Mouse (Mus musculus) forebrain, postnatal 0 days (tissue): ENCODE measurements around the gene Osbpl11. TPM values are rescaled to one million over a fixed set of nuclear protein-coding genes. Genes with fewer than 3 reads are reported as not detected.

Experiments used
- ATAC-seq: fragments of 200-750 bp; cut with Nextera tagmentation; 2 replicates; pipeline ENCODE4 v1.8.0; 2017; ENCODE audit warnings: mild to moderate bottlenecking, moderate library complexity
- DNase-seq: peaks from one replicate; pipeline ENCODE4 v3.0.0-alpha.2; 2015
- H3K27ac ChIP-seq: fragments of 300-500 bp; sonication (generic); 2 replicates; pipeline ENCODE4 v1.5.1; 2014; ENCODE audit warnings: low read depth, mild to moderate bottlenecking, antibody characterized with exemption, low read length, moderate library complexity, mixed read lengths
- H3K27me3 ChIP-seq: fragments of 300-500 bp; sonication (generic); 2 replicates; pipeline ENCODE4 v1.6.1; 2014; ENCODE audit warnings: mild to moderate bottlenecking, low read length, mixed read lengths; ENCODE audit not compliant: insufficient read depth
- H3K36me3 ChIP-seq: fragments of 300-500 bp; sonication (generic); 2 replicates; pipeline ENCODE4 v1.6.1; 2014; ENCODE audit warnings: mild to moderate bottlenecking, moderate library complexity; ENCODE audit not compliant: insufficient read depth
- H3K4me1 ChIP-seq: fragments of 300-500 bp; sonication (generic); 2 replicates; pipeline ENCODE4 v1.6.1; 2014; ENCODE audit warnings: antibody characterized with exemption; ENCODE audit not compliant: insufficient read depth
- H3K4me2 ChIP-seq: fragments of 300-500 bp; sonication (generic); 2 replicates; pipeline ENCODE4 v1.6.1; 2014; ENCODE audit warnings: low read depth, mild to moderate bottlenecking, moderate library complexity
- H3K4me3 ChIP-seq: fragments of 300-500 bp; sonication (generic); 2 replicates; pipeline ENCODE4 v1.5.1; 2014; ENCODE audit warnings: low read depth, low read length, mixed read lengths
- H3K9ac ChIP-seq: fragments of 300-500 bp; sonication (generic); 2 replicates; pipeline ENCODE4 v1.6.1; 2014; ENCODE audit warnings: mild to moderate bottlenecking
- H3K9me3 ChIP-seq: fragments of 300-500 bp; sonication (generic); 2 replicates; pipeline ENCODE4 v1.6.1; 2016; ENCODE audit warnings: low read length
- CTCF ChIP-seq: sonication (generic); IDR thresholded peaks from 2 replicates; pipeline ENCODE4 v1.5.1; 2016; ENCODE audit warnings: antibody characterized with exemption, control low read depth, low read depth
- WGBS: fragments of 180-500 bp; shearing (Covaris S2); extraction: QIAGEN DNeasy Blood & Tissue Kit; methylation state at CpG from one replicate; pipeline ENCODE4 v1.1.7; 2014; 5-methylcytosine and 5-hydroxymethylcytosine counted together
- polyA plus RNA-seq: library from polyadenylated mRNA; unstranded; fragments of >200 nt; fragmentation: Nextera tagmentation; extraction: Ambion mirVana; gene quantifications from 2 replicates; pipeline ENCODE4 v1.2.1, GENCODE M21; 2015
- total RNA-seq: library from RNA; depleted of rRNA; stranded (reverse); fragments of >200 nt; gene quantifications from 2 replicates; pipeline ENCODE4 v1.2.3, GENCODE M21; 2014

The Osbpl11 gene
- total and polyA plus RNA-seq, 2 experiments from 2014 or later: 13.3 to 23.5 TPM

DNA sequence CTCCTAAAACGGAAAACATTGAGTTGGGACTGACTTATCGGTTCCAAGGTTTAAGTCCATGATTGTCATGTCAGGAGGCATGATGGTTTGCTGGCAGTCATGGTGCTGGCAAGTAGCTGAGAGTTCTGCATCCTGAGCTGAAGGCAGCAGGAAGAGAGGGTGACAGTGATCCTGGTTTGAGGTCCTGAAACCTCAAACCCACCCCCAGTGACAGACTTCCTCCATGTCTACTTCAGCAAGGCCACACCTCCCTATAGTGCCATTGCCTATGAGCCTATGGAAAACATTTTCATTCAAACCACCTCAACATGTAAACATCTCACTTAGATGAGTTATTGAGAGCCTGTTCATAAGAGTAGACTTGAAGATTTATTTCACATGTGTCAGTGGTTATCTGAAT lies 54.4 kb downstream of the Osbpl11 start:
- Histone ChIP-seq H3K27me3 (no peaks in the 10 kb centered on the region), H3K4me2 (no peak overlapping the region), H3K27ac (no peak overlapping the region), H3K36me3 (peaks cover 65% of the 10 kb centered on the region), H3K9ac (no peak overlapping the region), H3K4me1 (no peaks in the 10 kb centered on the region), H3K9me3 (no peaks in the 10 kb centered on the region), H3K4me3 (no peak overlapping the region)
- no peak for ATAC-seq
- DNase-seq: no peak
- no peak for TF ChIP-seq CTCF
- 97% methylated on average over 2 of the region's 2 CpGs for WGBS

DNA sequence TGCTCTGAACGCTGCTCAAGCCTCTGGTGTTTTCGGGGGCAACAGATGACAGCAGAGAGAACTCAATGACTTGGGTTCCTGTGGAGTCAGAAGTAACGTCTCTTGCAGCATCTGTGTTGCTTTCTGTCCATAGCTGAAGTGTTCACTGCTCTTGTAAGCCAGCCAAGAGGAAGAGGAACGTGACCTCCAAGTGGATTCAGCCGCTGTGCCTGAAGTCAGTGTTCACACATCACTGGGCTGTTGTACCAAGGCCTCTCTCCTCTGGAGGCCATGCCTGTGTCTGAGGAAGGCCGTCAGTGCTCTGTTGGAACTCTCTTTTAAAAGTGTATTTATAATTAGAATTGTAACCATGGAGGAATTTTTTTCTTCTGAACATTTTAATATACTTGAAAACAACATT lies 57.2 kb downstream of the Osbpl11 start:
- no peak for TF ChIP-seq CTCF
- Histone ChIP-seq H3K27ac (no peak overlapping the region), H3K4me3 (no peak overlapping the region), H3K4me1 (no peaks in the 10 kb centered on the region), H3K9me3 (no peaks in the 10 kb centered on the region), H3K27me3 (no peaks in the 10 kb centered on the region), H3K36me3 (peaks cover 53% of the 10 kb centered on the region), H3K4me2 (no peak overlapping the region), H3K9ac (no peak overlapping the region)
- DNase-seq: no peak
- 83% methylated on average over 6 of the region's 6 CpGs for WGBS
- no peak for ATAC-seq

DNA sequence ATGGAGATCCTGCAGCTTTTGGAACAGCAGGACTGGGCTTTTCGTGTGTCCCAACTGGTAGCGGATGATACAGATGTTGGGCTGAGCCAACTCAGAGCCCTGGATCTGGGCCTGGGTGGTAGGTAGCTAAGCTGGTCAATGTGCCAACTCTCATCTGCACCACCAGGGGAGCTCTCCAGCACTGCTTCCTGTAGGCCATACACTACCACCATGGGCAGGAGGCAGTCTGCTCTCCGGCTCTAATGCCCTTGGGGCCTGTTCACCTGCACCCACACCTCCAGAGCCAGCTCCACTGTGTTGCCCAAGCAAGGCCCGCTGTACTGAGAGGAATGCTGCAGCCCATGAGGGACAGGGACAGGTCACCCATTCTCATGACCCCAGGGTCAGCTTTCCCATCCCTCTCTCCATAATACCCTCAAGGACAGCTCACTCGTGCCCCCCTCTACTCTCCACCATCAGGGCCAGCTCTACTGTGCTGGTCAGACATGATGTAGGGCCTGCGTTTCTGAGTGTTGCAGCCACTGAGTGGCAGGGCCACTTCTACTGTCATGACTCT lies 59.3 kb downstream of the Osbpl11 start:
- Histone ChIP-seq H3K4me3 (no peak overlapping the region), H3K9ac (no peak overlapping the region), H3K36me3 (peaks cover 41% of the 10 kb centered on the region), H3K4me1 (no peaks in the 10 kb centered on the region), H3K27me3 (no peaks in the 10 kb centered on the region), H3K27ac (no peak overlapping the region), H3K9me3 (no peaks in the 10 kb centered on the region), H3K4me2 (no peak overlapping the region)
- 94% methylated on average over 6 of the region's 6 CpGs for WGBS
- no peak for ATAC-seq
- DNase-seq: no peak
- peak; percentile 29; the same call in 1 of the 2 replicates for TF ChIP-seq CTCF

DNA sequence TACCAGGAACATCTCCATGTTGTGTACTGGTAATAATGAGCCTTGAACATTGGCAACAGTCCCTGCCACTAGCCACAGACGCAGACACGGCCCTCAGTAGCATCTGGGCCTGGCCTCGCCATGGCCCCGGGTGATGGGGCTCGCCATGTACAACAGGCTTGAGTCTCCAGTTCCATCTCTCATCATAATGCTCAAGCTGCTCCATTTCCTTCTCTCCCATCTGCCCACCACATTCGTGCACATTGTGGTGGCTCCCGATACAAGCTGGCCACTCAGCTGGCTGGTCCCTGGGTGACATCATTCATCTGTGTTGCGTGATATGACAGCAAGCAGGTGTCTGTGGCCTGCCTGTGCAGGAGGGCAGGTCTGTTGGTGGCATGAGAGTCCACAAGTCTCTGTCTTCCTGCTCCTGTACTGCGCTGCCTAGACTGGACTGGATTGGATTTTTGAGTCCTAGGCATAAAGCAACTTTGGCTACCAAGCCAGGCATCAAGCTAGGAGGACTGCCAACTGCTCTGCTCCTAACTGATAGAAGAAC lies 60.1 kb downstream of the Osbpl11 start:
- no peak overlapping the region for H3K9ac ChIP-seq
- no peak overlapping the region for H3K4me3 ChIP-seq
- H3K27ac ChIP-seq: no peak overlapping the region
- peaks cover 35% of the 10 kb centered on the region for H3K36me3 ChIP-seq
- no peaks in the 10 kb centered on the region for H3K9me3 ChIP-seq
- no peak for TF ChIP-seq CTCF
- ATAC-seq (peak; percentile 29), DNase-seq (no peak)
- 95% methylated on average over 9 of the region's 9 CpGs for WGBS
- no peaks in the 10 kb centered on the region for H3K27me3 ChIP-seq
- H3K4me2 ChIP-seq: no peak overlapping the region
- H3K4me1 ChIP-seq: no peaks in the 10 kb centered on the region

DNA sequence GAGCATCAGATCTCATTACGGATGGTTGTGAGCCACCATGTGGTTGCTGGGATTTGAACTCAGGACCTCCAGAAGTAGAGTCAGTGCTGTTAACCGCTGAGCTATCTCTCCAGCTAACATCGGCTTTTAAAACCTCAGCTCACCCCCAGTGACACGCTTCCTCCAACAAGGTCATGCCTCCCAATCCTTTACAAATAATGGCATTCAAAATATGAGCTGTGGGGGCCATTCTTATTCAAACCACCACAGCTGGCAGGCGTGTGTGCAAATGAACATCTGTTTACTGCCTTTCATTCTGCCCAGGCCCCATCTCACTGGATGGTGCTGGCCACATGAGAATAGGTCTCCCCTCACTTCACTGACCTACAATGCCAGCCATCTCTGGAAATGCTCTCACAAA lies 61.7 kb downstream of the Osbpl11 start:
- H3K4me1 ChIP-seq: no peaks in the 10 kb centered on the region
- WGBS: 87% methylated on average over 5 of the region's 5 CpGs
- H3K4me2 ChIP-seq: no peak overlapping the region
- no peak overlapping the region for H3K4me3 ChIP-seq
- DNase-seq (no peak), ATAC-seq (no peak)
- H3K27ac ChIP-seq: no peak overlapping the region
- peaks cover 25% of the 10 kb centered on the region for H3K36me3 ChIP-seq
- H3K9me3 ChIP-seq: no peaks in the 10 kb centered on the region
- no peak overlapping the region for H3K9ac ChIP-seq
- no peaks in the 10 kb centered on the region for H3K27me3 ChIP-seq
- no peak for TF ChIP-seq CTCF

- ATAC-seq (no peak), DNase-seq (no peak)
- 0 out of 2 replicates have a peak, but pooled peaks cover under 1% of the 10 kb centered on the region for H3K4me1 ChIP-seq
- H3K9ac ChIP-seq: no peak overlapping the region
- H3K4me2 ChIP-seq: no peak overlapping the region
- no peak overlapping the region for H3K27ac ChIP-seq
- no peaks in the 10 kb centered on the region for H3K9me3 ChIP-seq
- no peak for TF ChIP-seq CTCF
- 79% methylated on average over 2 of the region's 2 CpGs for WGBS
- H3K27me3 ChIP-seq: no peaks in the 10 kb centered on the region
- peaks cover 20% of the 10 kb centered on the region for H3K36me3 ChIP-seq
- no peak overlapping the region for H3K4me3 ChIP-seq
Observed at GRCm38 (mm10) chr16:33247006-33247405, 62.1 kb downstream of the Osbpl11 start.

- no peak overlapping the region for H3K27ac ChIP-seq
- TF ChIP-seq CTCF: no peak
- H3K27me3 ChIP-seq: no peaks in the 10 kb centered on the region
- H3K4me3 ChIP-seq: peak overlapping the region; percentile 97
- peak overlapping the region; percentile 95 for H3K9ac ChIP-seq
- ATAC-seq: no peak
- no peaks in the 10 kb centered on the region for H3K36me3 ChIP-seq
- DNase-seq: no peak
- H3K9me3 ChIP-seq: no peaks in the 10 kb centered on the region
- H3K4me2 ChIP-seq: peak overlapping the region; percentile 71
- H3K4me1 ChIP-seq: peaks cover 8% of the 10 kb centered on the region; the same call in 1 of the 2 replicates
- WGBS: 18% methylated on average over 9 of the region's 9 CpGs
Observed at GRCm38 (mm10) chr16:33250651-33251120, 65.8 kb downstream of the Osbpl11 start.
